Mouse (Mus musculus) heart, embryonic 10.5 days (tissue): ENCODE measurements around the gene Ppp1r14b. TPM values are rescaled to one million over a fixed set of nuclear protein-coding genes. Genes with fewer than 3 reads are reported as not detected.

Experiments used
- DNase-seq: peaks from one replicate; pipeline ENCODE4 v3.0.0-alpha.2; 2017; ENCODE audit warnings: low spot score
- H3K27ac ChIP-seq: fragments of 300-500 bp; sonication (generic); 2 replicates; pipeline ENCODE4 v1.5.1; 2016; ENCODE audit warnings: mild to moderate bottlenecking
- H3K27me3 ChIP-seq: fragments of 300-500 bp; sonication (generic); 2 replicates; pipeline ENCODE4 v1.6.1; 2016; ENCODE audit warnings: mild to moderate bottlenecking; ENCODE audit not compliant: poor library complexity, insufficient read depth, severe bottlenecking
- H3K36me3 ChIP-seq: fragments of 300-500 bp; sonication (generic); 2 replicates; pipeline ENCODE4 v1.6.1; 2016; ENCODE audit warnings: mild to moderate bottlenecking, moderate library complexity
- H3K4me1 ChIP-seq: fragments of 300-500 bp; sonication (generic); 2 replicates; pipeline ENCODE4 v1.6.1; 2016; ENCODE audit warnings: mild to moderate bottlenecking
- H3K4me3 ChIP-seq: fragments of 300-500 bp; sonication (generic); 2 replicates; pipeline ENCODE4 v1.5.1; 2016; ENCODE audit warnings: mild to moderate bottlenecking, moderate library complexity
- H3K9me3 ChIP-seq: fragments of 300-500 bp; sonication (generic); 2 replicates; pipeline ENCODE4 v1.6.1; 2016; ENCODE audit warnings: mild to moderate bottlenecking, moderate library complexity
- WGBS: fragments of 180-500 bp; shearing (Covaris S2); methylation state at CpG from one replicate; pipeline ENCODE4 v1.1.7; 2016; 5-methylcytosine and 5-hydroxymethylcytosine counted together
- polyA plus RNA-seq: library from polyadenylated mRNA; unstranded; fragments of >200 nt; fragmentation: Nextera tagmentation; extraction: Ambion mirVana; gene quantifications from 2 replicates; pipeline ENCODE4 v1.2.1, GENCODE M21; 2016

Gene Ppp1r14b
- 169 and 191 TPM in 2 replicates for polyA plus RNA-seq

GRCm38 (mm10) chr19:6974211-6975205 lies at the start of gene Ppp1r14b:
Gene Ppp1r14b, plus strand, starts transcription at chr19:6974968.
- Histone ChIP-seq H3K27ac (peak within 1 kb of the TSS; percentile 94), H3K27me3 (no peaks in the 10 kb centered on the region), H3K36me3 (peaks cover 25% of the 10 kb centered on the region), H3K4me3 (peak within 1 kb of the TSS; percentile 88), H3K4me1 (peaks cover 78% of the 10 kb centered on the region), H3K9me3 (no peaks in the 10 kb centered on the region)
- 2% methylated on average over 79 of the region's 84 CpGs for WGBS
- DNase-seq = peak; percentile 96

GRCm38 (mm10) chr19:6925307-6925573 lies 49.5 kb upstream of the Ppp1r14b start, which contains the start of gene Catsperz:
Gene Catsperz, minus strand, starts transcription at chr19:6925380.
- Histone ChIP-seq H3K9me3 (no peaks in the 10 kb centered on the region), H3K36me3 (no peaks in the 10 kb centered on the region), H3K27ac (no peak within 1 kb of the TSS; the same call in 1 of the 2 replicates), H3K4me3 (peak within 1 kb of the TSS; percentile 41), H3K27me3 (peaks cover 76% of the 10 kb centered on the region), H3K4me1 (peaks cover 54% of the 10 kb centered on the region)
- 4% methylated on average over 9 of the region's 9 CpGs for WGBS
- DNase-seq = no peak

GRCm38 (mm10) chr19:6925611-6926329 lies 49.0 kb upstream of the Ppp1r14b start:
- Histone ChIP-seq H3K4me3 (peak overlapping the region; percentile 41), H3K36me3 (no peaks in the 10 kb centered on the region), H3K27ac (no peak overlapping the region), H3K9me3 (no peaks in the 10 kb centered on the region), H3K4me1 (peaks cover 49% of the 10 kb centered on the region), H3K27me3 (peaks cover 81% of the 10 kb centered on the region)
- DNase-seq = no peak
- 7% methylated on average over 40 of the region's 40 CpGs for WGBS

- Histone ChIP-seq H3K36me3 (no peaks in the 10 kb centered on the region), H3K27me3 (peaks cover 90% of the 10 kb centered on the region), H3K4me1 (peaks cover 41% of the 10 kb centered on the region), H3K9me3 (no peaks in the 10 kb centered on the region), H3K4me3 (peak overlapping the region; percentile 35), H3K27ac (no peak overlapping the region)
- no peak for DNase-seq
- 15% methylated on average over 26 of the region's 26 CpGs for WGBS
Measured at GRCm38 (mm10) chr19:6926559-6927255, 48.1 kb upstream of the Ppp1r14b start.

- Histone ChIP-seq H3K4me3 (no peak overlapping the region), H3K27me3 (peaks cover 97% of the 10 kb centered on the region), H3K9me3 (no peaks in the 10 kb centered on the region), H3K27ac (no peak overlapping the region), H3K36me3 (no peaks in the 10 kb centered on the region), H3K4me1 (peaks cover 32% of the 10 kb centered on the region)
- no peak for DNase-seq
- WGBS = 9% methylated on average over 9 of the region's 9 CpGs
Measured at GRCm38 (mm10) chr19:6928080-6928479, 46.7 kb upstream of the Ppp1r14b start.

- no peak overlapping the region for H3K4me3 ChIP-seq
- H3K4me1 ChIP-seq = peaks cover 31% of the 10 kb centered on the region
- H3K27ac ChIP-seq = no peak overlapping the region
- DNase-seq = no peak
- no peaks in the 10 kb centered on the region for H3K36me3 ChIP-seq
- peaks cover 97% of the 10 kb centered on the region for H3K27me3 ChIP-seq
- 0% methylated on average over 2 of the region's 2 CpGs for WGBS
- no peaks in the 10 kb centered on the region for H3K9me3 ChIP-seq
Measured at GRCm38 (mm10) chr19:6931002-6931401, 43.8 kb upstream of the Ppp1r14b start.

- Histone ChIP-seq H3K27me3 (peaks cover 92% of the 10 kb centered on the region), H3K27ac (no peak overlapping the region), H3K9me3 (no peaks in the 10 kb centered on the region), H3K4me1 (peaks cover 22% of the 10 kb centered on the region), H3K36me3 (no peaks in the 10 kb centered on the region), H3K4me3 (no peak overlapping the region)
- WGBS = 49% methylated on average over 1 of the region's 1 CpGs
- no peak for DNase-seq
Measured at GRCm38 (mm10) chr19:6932018-6932417, 42.8 kb upstream of the Ppp1r14b start.

- no peaks in the 10 kb centered on the region for H3K9me3 ChIP-seq
- H3K27me3 ChIP-seq = peaks cover 87% of the 10 kb centered on the region
- 27% methylated on average over 4 of the region's 4 CpGs for WGBS
- H3K4me3 ChIP-seq = peak overlapping the region; percentile 60
- H3K36me3 ChIP-seq = no peaks in the 10 kb centered on the region
- DNase-seq = no peak
- peaks cover 20% of the 10 kb centered on the region for H3K4me1 ChIP-seq
- H3K27ac ChIP-seq = no peak overlapping the region
Measured at GRCm38 (mm10) chr19:6933102-6933435, 41.7 kb upstream of the Ppp1r14b start.

GRCm38 (mm10) chr19:6933436-6934194 lies 41.2 kb upstream of the Ppp1r14b start:
- H3K36me3 ChIP-seq = no peaks in the 10 kb centered on the region
- no peak for DNase-seq
- H3K27me3 ChIP-seq = peaks cover 86% of the 10 kb centered on the region
- H3K27ac ChIP-seq = peak overlapping the region; percentile 63; the same call in 1 of the 2 replicates
- 5% methylated on average over 58 of the region's 58 CpGs for WGBS
- H3K4me3 ChIP-seq = peak overlapping the region; percentile 60
- no peaks in the 10 kb centered on the region for H3K9me3 ChIP-seq
- peaks cover 21% of the 10 kb centered on the region for H3K4me1 ChIP-seq

GRCm38 (mm10) chr19:6934195-6934977 lies 40.4 kb upstream of the Ppp1r14b start, which contains the start of gene Kcnk4:
Gene Kcnk4, minus strand, starts transcription at chr19:6934515.
- H3K9me3 ChIP-seq = no peaks in the 10 kb centered on the region
- peaks cover 86% of the 10 kb centered on the region for H3K27me3 ChIP-seq
- WGBS = 9% methylated on average over 23 of the region's 23 CpGs

GRCm38 (mm10) chr19:6936299-6936698 lies 38.5 kb upstream of the Ppp1r14b start:
- no peak for DNase-seq
- Histone ChIP-seq H3K9me3 (no peaks in the 10 kb centered on the region), H3K36me3 (no peaks in the 10 kb centered on the region), H3K27ac (no peak overlapping the region), H3K4me1 (peaks cover 38% of the 10 kb centered on the region), H3K27me3 (peaks cover 79% of the 10 kb centered on the region), H3K4me3 (no peak overlapping the region)
- WGBS = 17% methylated on average over 3 of the region's 3 CpGs

More at GRCm38 (mm10) chr19:6934195-6934977, 40.4 kb upstream of the Ppp1r14b start, which contains the start of gene Kcnk4:
- Histone ChIP-seq H3K4me3 (peak within 1 kb of the TSS; percentile 60), H3K27ac (peak within 1 kb of the TSS; percentile 63; the same call in 1 of the 2 replicates), H3K36me3 (no peaks in the 10 kb centered on the region), H3K4me1 (peaks cover 21% of the 10 kb centered on the region)
- DNase-seq = no peak
